Mouse (Mus musculus) cerebellum, postnatal 25 days (tissue): ENCODE data around the gene Timm22.

Experiments
- DNase-seq, 2 experiments: peaks; one replicate each; pipeline ENCODE4 v3.0.0; 2021; ENCODE audit warnings: mixed read lengths in 2 of 2

Gene Timm22

GRCm38 (mm10) chr11:76406702-76407583 is at the start of gene Timm22:
Gene Timm22, plus strand, starts transcription at chr11:76406952.
- DNase-seq: peak; percentile 99 to 100

GRCm38 (mm10) chr11:76357464-76357863 is 49.3 kb upstream of the Timm22 start:
- DNase-seq: no peak

GRCm38 (mm10) chr11:76358628-76359320 is 48.0 kb upstream of the Timm22 start:
- DNase-seq: no peak

- DNase-seq: no peak
Measured at GRCm38 (mm10) chr11:76360255-76360654, 46.5 kb upstream of the Timm22 start.

GRCm38 (mm10) chr11:76361422-76361821 is 45.3 kb upstream of the Timm22 start:
- no peak for DNase-seq

- DNase-seq: no peak
Measured at GRCm38 (mm10) chr11:76363178-76363577, 43.6 kb upstream of the Timm22 start.

- peak in 1 of 2 experiments; percentile 45 for DNase-seq
Measured at GRCm38 (mm10) chr11:76363636-76364035, 43.1 kb upstream of the Timm22 start.

GRCm38 (mm10) chr11:76364038-76364437 is 42.7 kb upstream of the Timm22 start:
- DNase-seq: no peak

GRCm38 (mm10) chr11:76366720-76367119 is 40.0 kb upstream of the Timm22 start:
- no peak for DNase-seq

GRCm38 (mm10) chr11:76370491-76370890 is 36.3 kb upstream of the Timm22 start:
- no peak for DNase-seq

GRCm38 (mm10) chr11:76372120-76372519 is 34.6 kb upstream of the Timm22 start:
- peak in 1 of 2 experiments; percentile 47 for DNase-seq

GRCm38 (mm10) chr11:76372534-76372933 is 34.2 kb upstream of the Timm22 start:
- DNase-seq: peak; percentile 69 to 70

GRCm38 (mm10) chr11:76374491-76375185 is 32.1 kb upstream of the Timm22 start:
- no peak for DNase-seq

GRCm38 (mm10) chr11:76376425-76376824 is 30.3 kb upstream of the Timm22 start:
- peak in 1 of 2 experiments; percentile 48 for DNase-seq

GRCm38 (mm10) chr11:76379921-76380544 is 26.7 kb upstream of the Timm22 start:
- DNase-seq: peak in 1 of 2 experiments; percentile 33

GRCm38 (mm10) chr11:76381201-76381885 is 25.4 kb upstream of the Timm22 start:
- DNase-seq: no peak

GRCm38 (mm10) chr11:76382711-76383324 is 23.9 kb upstream of the Timm22 start:
- DNase-seq: no peak

GRCm38 (mm10) chr11:76384307-76384706 is 22.4 kb upstream of the Timm22 start:
- DNase-seq: peak; percentile 54 to 63

- DNase-seq: no peak
Measured at GRCm38 (mm10) chr11:76385017-76385416, 21.7 kb upstream of the Timm22 start.

- DNase-seq: no peak
Measured at GRCm38 (mm10) chr11:76385746-76386145, 21.0 kb upstream of the Timm22 start.

GRCm38 (mm10) chr11:76387097-76387496 is 19.7 kb upstream of the Timm22 start:
- DNase-seq: no peak

- DNase-seq: no peak
Measured at GRCm38 (mm10) chr11:76388711-76389110, 18.0 kb upstream of the Timm22 start.
